Mouse (Mus musculus) cortical plate, adult 2 months (tissue): ENCODE measurements at regions not wholly inside any gene's neighbourhood (a gene's known extent, or its start where the extent isn't known, plus 50 kb on each side); places are given as distances from the start of the nearest gene placed in this dataset.

Experiments
- CTCF ChIP-seq: fragments of 200-500 bp; IDR thresholded peaks from 2 replicates; pipeline ENCODE4 v1.5.1; 2011; ENCODE audit warnings: mild to moderate bottlenecking, control low read depth, low read length; ENCODE audit not compliant: insufficient read depth; ENCODE audit errors: extremely low read depth
- POLR2A ChIP-seq: fragments of 200-500 bp; IDR thresholded peaks from 2 replicates; pipeline ENCODE4 v1.6.1; 2011; ENCODE audit warnings: mild to moderate bottlenecking, low read length, control low read depth; ENCODE audit not compliant: insufficient read depth; ENCODE audit errors: extremely low read depth

GRCm38 (mm10) chr6:99899704-99900103 is 173.5 kb upstream of the Prok2 start:
- TF ChIP-seq CTCF (no peak), POLR2A (no peak)
